Mouse (Mus musculus): ENCODE measurements around the gene Prok1. TPM values are rescaled to one million over a fixed set of nuclear protein-coding genes. Genes with fewer than 3 reads are reported as not detected.

The Prok1 gene
- polyA plus RNA-seq (2012; rRNA removed): 0.41 and 0.45 TPM in 2 replicates

GRCm38 (mm10) chr3:107239607-107240006, at the start of gene Prok1:
Prok1 (minus strand) TSS chr3:107239707.

GRCm38 (mm10) chr3:107278479-107279269, 39.2 kb upstream of the Prok1 start, which contains the start of gene Lamtor5:
Lamtor5 (plus strand) TSS chr3:107278858.

GRCm38 (mm10) chr3:107230527-107230926, 9.0 kb downstream of the Prok1 start, which contains the start of gene A630076J17Rik:
A630076J17Rik (plus strand) TSS chr3:107230614.

GRCm38 (mm10) chr3:107221608-107222007, 17.9 kb downstream of the Prok1 start, which contains the start of gene Cym:
Cym (minus strand) TSS chr3:107221732.

Other genes with a start within 250 kb of the Prok1 start
- 8.0 and 10.0 TPM in 2 replicates for gene Kcna3, start 203.5 kb downstream of the Prok1 start, polyA plus RNA-seq (2012; rRNA removed)
- gene Kcna2, start 138.6 kb downstream of the Prok1 start, polyA plus RNA-seq (2012; rRNA removed): 4.1 and 4.9 TPM in 2 replicates
- gene Kcna10, start 56.7 kb downstream of the Prok1 start, polyA plus RNA-seq (2012; rRNA removed): not detected in 2 replicates
- gene Cym, start 18.0 kb downstream of the Prok1 start, polyA plus RNA-seq (2012; rRNA removed): 0.41 and 0.44 TPM in 2 replicates
- not detected in 2 replicates for gene A630076J17Rik, start 9.1 kb downstream of the Prok1 start, polyA plus RNA-seq (2012; rRNA removed)
- gene Lamtor5, start 39.2 kb upstream of the Prok1 start, polyA plus RNA-seq (2012; rRNA removed): 122 and 138 TPM in 2 replicates
- gene Slc16a4, start 51.5 kb upstream of the Prok1 start, polyA plus RNA-seq (2012; rRNA removed): 1.0 and 1.1 TPM in 2 replicates
- gene Rbm15, start 94.0 kb upstream of the Prok1 start, polyA plus RNA-seq (2012; rRNA removed): 4.0 and 4.3 TPM in 2 replicates
- gene Kcnc4, start 219.8 kb upstream of the Prok1 start, polyA plus RNA-seq (2012; rRNA removed): 20.4 and 21.8 TPM in 2 replicates